Mouse (Mus musculus): ENCODE measurements around the gene Fbxl21.

DNA sequence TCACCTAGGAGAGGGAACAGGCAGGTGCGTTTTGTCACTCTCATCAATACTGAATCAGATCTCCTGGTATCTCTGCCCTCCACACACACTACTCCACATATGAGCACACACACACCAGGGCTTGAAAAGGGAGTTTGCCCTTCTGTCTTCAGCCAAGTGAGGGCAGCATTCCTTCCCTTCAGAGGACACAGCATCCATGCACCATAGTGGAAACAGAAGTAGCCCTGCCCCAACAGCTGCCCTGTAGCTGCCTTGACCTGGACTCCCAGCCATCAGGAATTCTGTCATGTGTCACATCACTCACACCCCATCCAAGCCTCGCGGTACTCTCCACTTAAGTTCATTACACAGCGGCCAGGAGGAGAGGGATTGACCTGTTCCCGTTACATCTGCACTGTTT, 55.8 kb downstream of the Fbxl21 start:
- TF ChIP-seq USF1 (IDR thresholded peaks at IDR 0.05; ENCODE audit: low read depth) (no peak), E2F4 (IDR thresholded peaks at IDR 0.05; ENCODE audit: insufficient read depth) (no peak), POLR2A (IDR thresholded peaks at IDR 0.05; ENCODE audit: insufficient read length, low read depth) (no peak), REST (IDR thresholded peaks at IDR 0.05; ENCODE audit: insufficient read depth, insufficient read length) (no peak), MYOD1 (IDR thresholded peaks at IDR 0.05; ENCODE audit: control insufficient read depth in 1 of 3, insufficient read length in 2 of 3, low read depth in 2 of 3) (peak in 1 of 3 experiments; percentile 41), POLR2AphosphoS2 (IDR thresholded peaks at IDR 0.05; ENCODE audit: insufficient read length, low read depth) (no peak), MAX (IDR thresholded peaks at IDR 0.05; ENCODE audit: low read depth) (no peak), CEBPB (IDR thresholded peaks at IDR 0.05; ENCODE audit: insufficient read depth, poor library complexity, severe bottlenecking) (no peak), TCF12 (IDR thresholded peaks at IDR 0.05; ENCODE audit: insufficient read depth, poor library complexity, severe bottlenecking) (no peak)

Data from myocyte (in vitro differentiated cells).